Mouse (Mus musculus) cortical plate, adult 2 months (tissue): ENCODE measurements around the gene Mpv17l2.

ENCODE experiments used
- CTCF ChIP-seq: fragments of 200-500 bp; IDR thresholded peaks from 2 replicates; pipeline ENCODE4 v1.5.1; 2011; ENCODE audit warnings: mild to moderate bottlenecking, control low read depth, low read length; ENCODE audit not compliant: insufficient read depth; ENCODE audit errors: extremely low read depth
- POLR2A ChIP-seq: fragments of 200-500 bp; IDR thresholded peaks from 2 replicates; pipeline ENCODE4 v1.6.1; 2011; ENCODE audit warnings: mild to moderate bottlenecking, low read length, control low read depth; ENCODE audit not compliant: insufficient read depth; ENCODE audit errors: extremely low read depth

- TF ChIP-seq CTCF (no peak), POLR2A (no peak)
Observed at GRCm38 (mm10) chr8:70808239-70808638, 47.5 kb upstream of the Mpv17l2 start, which contains the start of gene Il12rb1.
